Mouse (Mus musculus) heart, postnatal 10 days (tissue): Measurements from ENCODE around the gene Idh1. TPM values are rescaled to one million over a fixed set of nuclear protein-coding genes. Genes with fewer than 3 reads are reported as not detected.

ENCODE experiments used
- DNase-seq, 2 experiments: peaks; one replicate each; pipeline ENCODE4 v3.0.0; 2021
- intact Hi-C: fragments of 180-260 bp; cut with DNase I; formaldehyde crosslinking; loops from one replicate; pipeline ENCODE4 v1.15.1; 2025
- total RNA-seq, 2 experiments: library from RNA; stranded (reverse); gene quantifications; 2 replicates each; pipeline ENCODE4 v1.2.3; 2021

Gene Idh1
- total RNA-seq, 2 experiments from 2014 or later, result 48.1 to 51.8 TPM

DNA sequence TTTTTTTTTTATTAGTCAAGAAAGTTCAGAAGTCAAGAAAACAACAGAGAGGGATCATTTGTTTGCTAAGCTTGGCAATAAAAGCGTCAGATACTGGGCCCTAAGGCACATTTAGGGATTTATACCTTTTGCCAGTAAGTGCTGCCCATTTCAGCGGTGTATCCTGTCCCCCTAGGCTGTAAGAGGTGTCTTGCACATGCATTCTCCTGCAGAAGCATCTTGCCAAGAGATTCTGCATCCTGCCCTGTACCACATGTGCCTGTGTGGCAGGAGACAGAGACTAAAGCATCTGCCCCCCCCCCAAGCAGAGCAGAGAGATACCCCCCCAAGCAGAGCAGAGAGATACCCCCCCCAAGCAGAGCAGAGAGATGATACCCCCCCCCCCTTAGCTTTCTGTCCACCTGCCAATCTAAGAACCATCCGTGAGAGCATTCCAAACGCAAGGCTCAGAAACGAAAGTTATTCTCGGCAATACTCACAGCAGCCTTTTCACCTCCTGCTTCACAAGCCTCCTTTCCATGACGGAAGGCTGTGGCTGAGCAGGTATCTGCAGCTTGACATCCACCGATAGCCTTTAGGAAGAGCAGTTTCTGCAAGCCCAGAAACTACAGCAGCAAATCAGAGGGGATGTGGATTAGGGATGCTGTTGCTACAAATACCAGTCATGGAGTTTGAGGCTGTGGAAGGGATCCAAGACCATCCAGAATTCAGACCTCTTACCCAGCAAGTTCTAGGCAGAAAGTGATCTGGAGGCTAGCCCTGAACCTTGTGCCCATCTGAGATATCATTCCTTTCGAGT lies 63.5 kb downstream of the Idh1 start, which contains the start of gene D630023F18Rik:
D630023F18Rik (minus strand) TSS at position 641 of the 799 bp plus-strand sequence.
- intact Hi-C loops, result no loop called here
- no peak for DNase-seq

DNA sequence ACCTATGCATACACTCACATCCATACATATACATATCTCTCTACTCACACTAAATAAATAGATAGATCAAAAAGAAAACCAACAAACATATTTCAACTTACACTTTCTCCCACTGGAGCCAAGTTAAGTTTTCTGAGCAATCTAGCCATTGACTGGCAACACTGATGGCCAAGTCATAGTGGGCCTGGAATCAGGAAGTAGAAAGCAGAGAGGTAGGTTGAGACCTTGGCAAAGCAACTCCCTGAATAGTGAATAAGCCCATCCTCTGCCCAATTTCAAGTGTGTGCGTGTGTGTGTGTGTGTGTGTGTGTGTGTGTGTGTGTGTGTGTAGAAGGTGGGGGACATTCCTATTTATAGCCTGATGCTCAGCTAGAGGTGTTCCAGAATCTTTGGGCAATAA lies 66.9 kb downstream of the Idh1 start, which contains the start of gene Gm28845:
Gm28845 (minus strand) TSS at position 121 of the 400 bp plus-strand sequence.
- intact Hi-C loops, result no loop called here
- no peak for DNase-seq

DNA sequence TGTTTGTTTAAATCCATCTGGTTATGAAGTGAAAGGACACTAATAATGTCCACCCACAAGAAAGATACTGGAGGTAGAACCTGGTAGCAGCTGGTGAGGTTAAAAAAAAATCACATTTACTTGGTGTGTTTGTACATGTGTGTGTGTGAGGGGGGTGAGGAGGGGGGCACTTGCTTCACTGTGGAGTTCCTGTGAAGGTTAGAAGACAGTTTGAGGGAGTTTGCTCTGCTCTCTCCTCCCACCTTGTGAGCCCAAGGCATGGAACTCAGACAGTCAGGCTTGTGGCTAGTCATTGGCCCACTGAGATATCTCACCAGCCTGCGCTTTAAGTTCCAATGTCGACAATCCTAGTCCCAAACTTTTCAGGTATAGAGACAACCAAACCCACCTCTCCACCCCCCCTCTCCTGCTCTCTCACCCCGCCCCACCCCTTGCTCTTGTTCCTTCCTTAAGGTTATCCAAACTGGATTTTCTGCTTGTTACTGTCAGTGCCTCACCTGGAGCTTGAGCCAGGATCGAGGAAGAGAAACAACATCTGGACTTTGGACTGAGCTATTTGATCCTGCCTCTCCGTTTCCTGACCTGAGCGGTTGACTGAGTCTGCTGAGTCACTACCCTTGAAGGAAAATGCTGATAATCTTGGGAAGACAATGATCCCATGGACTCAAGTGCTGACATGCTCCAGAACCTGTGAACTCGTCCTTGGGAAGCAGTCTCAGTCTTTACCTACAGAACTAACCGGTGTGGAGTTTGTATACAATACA lies 68.0 kb downstream of the Idh1 start:
- intact Hi-C loops, result no loop called here
- DNase-seq, result no peak

DNA sequence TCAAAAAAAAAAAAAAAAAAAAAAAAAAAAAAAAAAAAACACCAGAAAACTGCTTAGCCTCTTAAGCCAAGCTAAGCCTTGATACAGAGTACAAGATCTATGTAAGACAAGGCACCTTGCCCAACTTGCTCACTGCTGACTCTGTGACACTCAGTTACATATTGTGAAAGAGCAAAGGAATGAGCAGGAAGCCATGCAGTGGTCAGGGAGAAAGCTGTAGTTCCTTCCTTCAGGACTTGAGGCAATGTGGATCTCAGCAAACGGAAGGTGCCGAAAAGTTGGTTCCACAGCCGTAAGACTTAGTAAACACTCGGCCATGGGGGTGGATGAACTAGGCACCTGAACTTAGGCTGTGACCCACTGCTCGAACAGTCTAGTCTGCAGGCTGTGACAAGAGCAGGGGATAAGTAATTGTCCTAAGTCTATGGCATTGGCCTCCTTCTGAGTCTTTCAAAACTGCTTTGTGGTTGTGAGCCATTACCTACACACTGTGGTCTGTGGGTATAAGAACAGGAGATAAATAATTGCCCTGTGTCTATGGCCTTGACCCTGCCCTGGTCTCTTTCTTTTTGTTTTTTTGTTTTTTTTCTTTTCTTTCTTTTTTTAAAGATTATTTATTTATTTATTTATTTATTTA lies 72.6 kb downstream of the Idh1 start:
- no peak for DNase-seq
- intact Hi-C loops, result no loop called here

DNA sequence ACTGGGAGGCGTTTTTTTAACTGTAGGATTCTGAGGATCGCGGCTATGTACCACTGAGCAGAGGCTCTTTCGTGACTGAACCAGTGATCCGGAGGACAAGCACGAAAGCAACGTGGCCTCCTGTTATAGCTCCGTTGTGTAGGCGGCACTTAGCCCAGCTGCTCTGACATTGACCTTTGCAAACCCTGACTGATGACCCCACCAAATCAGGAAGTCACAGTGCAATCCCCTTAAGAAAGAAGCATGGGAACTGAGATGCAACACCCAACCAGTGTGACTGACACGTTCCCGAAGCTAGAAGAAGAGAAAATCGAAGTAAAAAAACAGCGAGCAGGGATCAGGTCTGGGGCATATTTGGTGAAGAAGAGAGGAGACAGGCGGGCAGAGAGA lies 73.5 kb downstream of the Idh1 start:
- intact Hi-C loops, result loop anchor here (1.0 kb wide), 1 partner anchor 67 kb away; no protein-coding TSS in a partner anchor
- peak; percentile 10 to 31 for DNase-seq

DNA sequence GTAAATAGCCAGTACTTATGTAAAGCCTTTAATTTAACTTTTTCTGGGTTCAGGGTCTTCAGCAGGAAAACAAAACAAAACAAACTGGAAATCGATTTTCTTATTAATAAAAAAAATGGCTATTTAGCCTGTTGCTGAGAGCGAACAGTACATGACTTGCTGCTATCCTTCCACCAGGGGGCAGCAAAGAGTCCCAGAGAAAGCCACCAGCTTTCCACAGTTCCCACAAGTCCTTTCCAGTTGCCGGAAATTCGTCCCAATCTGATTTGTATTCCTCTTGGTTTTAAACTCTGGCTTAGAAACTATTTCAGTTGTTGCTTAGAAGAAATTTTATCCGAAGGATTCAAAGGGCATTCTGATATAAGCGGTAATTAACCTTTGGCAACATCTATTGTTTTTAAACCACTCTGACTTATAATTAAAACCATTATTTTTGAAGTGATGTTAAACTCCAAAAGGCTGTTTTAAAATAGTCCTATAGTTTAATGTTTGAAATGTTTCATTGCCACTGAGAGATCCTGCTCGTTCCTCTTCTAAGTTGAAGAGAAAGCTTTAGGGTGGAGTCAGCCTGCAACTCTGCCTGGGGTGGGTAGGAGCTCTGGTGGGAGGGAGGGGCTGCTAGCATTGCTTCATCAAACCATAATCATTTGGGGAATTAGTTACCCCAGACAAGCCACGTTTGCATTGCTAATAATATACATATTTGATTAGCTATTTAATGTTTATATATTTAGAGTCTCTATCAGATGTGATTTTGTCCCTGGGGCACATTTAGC lies 74.1 kb downstream of the Idh1 start:
- peak; percentile 77 to 88 for DNase-seq
- intact Hi-C loops, result loop anchor here (1.0 kb wide), 1 partner anchor 68 kb away; no protein-coding TSS in a partner anchor

DNA sequence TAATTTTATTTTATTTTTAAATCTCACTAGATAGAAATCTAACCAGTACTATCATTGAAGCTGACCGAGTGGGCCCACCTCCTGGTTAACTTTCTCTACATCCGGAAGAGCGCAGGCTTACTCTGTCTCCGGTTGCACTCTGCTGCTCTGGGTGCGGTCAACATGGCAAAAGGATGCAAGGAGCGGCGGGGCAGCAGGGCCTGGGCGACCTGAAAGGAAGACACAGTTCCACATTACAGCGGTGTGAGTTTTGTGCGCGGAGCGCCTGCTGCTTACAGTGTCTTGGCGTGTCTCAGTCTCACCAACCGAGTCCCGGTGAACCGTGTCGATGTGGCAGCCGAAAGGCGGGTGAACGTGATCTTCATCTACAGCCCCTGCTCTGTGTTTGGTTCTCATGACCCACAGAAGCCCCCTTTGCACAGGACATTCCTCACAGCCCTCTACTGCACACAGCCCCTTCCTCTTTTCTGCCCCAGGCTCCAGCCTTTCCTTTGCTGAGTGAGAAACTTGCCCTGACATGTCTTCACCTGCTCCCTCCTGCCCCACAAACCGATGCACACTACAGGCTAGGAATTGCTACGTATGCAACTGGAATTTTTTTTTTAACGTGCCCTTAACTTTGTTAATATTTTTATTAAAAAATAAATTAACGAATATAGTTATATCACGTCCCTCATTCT lies 76.4 kb downstream of the Idh1 start:
- DNase-seq, result no peak
- intact Hi-C loops, result no loop called here

DNA sequence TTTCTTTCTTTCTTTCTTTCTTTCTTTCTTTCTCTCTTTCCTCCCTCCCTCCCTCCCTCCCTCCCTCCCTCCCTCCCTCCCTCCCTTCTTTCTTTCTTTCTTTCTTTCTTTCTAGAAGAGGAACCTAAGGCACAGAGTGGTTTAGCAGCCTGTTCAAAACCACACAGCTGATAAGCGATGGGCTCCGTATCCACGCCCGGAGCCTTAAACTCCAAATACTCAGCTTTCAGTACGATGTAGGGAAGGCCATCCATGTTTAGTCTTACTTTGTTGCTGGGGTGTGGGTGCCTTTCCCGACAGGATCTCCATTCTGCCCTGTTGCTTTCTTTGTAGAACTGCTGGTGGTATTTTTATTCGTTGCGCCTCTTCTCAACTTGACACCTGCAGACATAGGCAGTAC lies 77.1 kb downstream of the Idh1 start:
- intact Hi-C loops, result no loop called here

More for the DNA sequence above, 77.1 kb downstream of the Idh1 start:
- DNase-seq, result no peak

Other genes with a start within 250 kb of the Idh1 start
- gene Plekhm3, start 229.7 kb downstream of the Idh1 start, total RNA-seq, result 10 to 100 TPM in 1 of 2 experiments, 1 to 10 TPM in 1; 8.8 to 10.7 TPM
- under 1 TPM; 0.30 to 0.38 TPM for gene Akr1cl, start 153.7 kb downstream of the Idh1 start, total RNA-seq
- gene Cryge, start 135.4 kb downstream of the Idh1 start, total RNA-seq, result not detected
- not detected for gene Crygd, start 123.0 kb downstream of the Idh1 start, total RNA-seq
- gene Crygc, start 112.8 kb downstream of the Idh1 start, total RNA-seq, result not detected
- not detected for gene Crygb, start 104.2 kb downstream of the Idh1 start, total RNA-seq
- gene Cryga, start 83.1 kb downstream of the Idh1 start, total RNA-seq, result not detected
- gene Gm28845, start 66.9 kb downstream of the Idh1 start, total RNA-seq, result not detected
- gene D630023F18Rik, start 63.3 kb downstream of the Idh1 start, total RNA-seq, result not detected
- 10 to 100 TPM; 15.3 to 17.3 TPM for gene Pikfyve, start 183 bp upstream of the Idh1 start, total RNA-seq
- not detected for gene Pth2r, start 95.6 kb upstream of the Idh1 start, total RNA-seq